Mouse (Mus musculus): ENCODE results near the gene Cntnap2. TPM values are rescaled to one million over a fixed set of nuclear protein-coding genes. Genes with fewer than 3 reads are reported as not detected.

Gene Cntnap2
- polyA plus RNA-seq (2012; rRNA removed) (2.5 TPM in 2 replicates), polyA plus RNA-seq (2014; fragmentation: Nextera tagmentation; extraction: Ambion mirVana) (1.5 and 2.1 TPM in 2 replicates)

DNA sequence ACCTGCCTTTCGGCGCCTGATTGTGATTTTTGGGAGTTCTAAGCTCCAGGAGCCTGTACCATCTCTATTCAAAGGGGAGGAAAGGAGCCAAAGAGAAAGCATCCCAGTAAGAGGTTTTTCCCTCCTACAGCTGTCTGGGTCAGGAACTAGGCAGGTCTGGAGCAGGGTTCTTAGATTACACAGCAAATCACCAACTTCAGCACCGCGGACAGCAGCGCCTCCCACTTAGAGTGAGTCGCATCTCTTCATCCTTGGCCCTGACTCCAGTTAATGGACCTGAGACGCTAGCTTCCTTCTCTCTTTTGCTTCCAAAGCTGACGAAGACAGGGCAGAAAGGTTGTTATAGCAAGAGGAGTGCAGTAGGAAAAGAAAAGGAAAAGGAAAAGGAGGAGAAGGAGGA is at the start of gene Cntnap2:
Gene Cntnap2, plus strand, starts transcription at position 267 of the 400 bp plus-strand sequence.
- H3K4me2 ChIP-seq (replicated peaks; ENCODE audit: low read depth, low read length, severe bottlenecking), result no peak within 1 kb of the TSS
- ATAC-seq (ENCODE audit: low FRiP score, low read depth), result peak; percentile 63; the same call in 1 of the 2 replicates
- H3K4me3 ChIP-seq (replicated peaks; ENCODE audit: low read length), result no peak within 1 kb of the TSS
- no peak within 1 kb of the TSS for H3K9ac ChIP-seq (ENCODE audit: low read depth, low read length, severe bottlenecking)
- 13% methylated on average over 7 of the region's 8 CpGs for WGBS
- H3K27me3 ChIP-seq (ENCODE audit: control insufficient read depth, insufficient read depth, low read length), result peaks cover 5% of the 10 kb centered on the region; the same call in 1 of the 2 replicates
- peak; percentile 85 for DNase-seq (ENCODE audit: low spot score)
- no peak for TF ChIP-seq POLR2A (IDR thresholded peaks at IDR 0.05; ENCODE audit: borderline replicate concordance, extremely low read depth, insufficient read depth, insufficient read length)
- no peaks in the 10 kb centered on the region for H3K36me3 ChIP-seq (ENCODE audit: control insufficient read depth, insufficient read depth, low read length)
- H3K27ac ChIP-seq (replicated peaks; ENCODE audit: low read depth, low read length), result no peak within 1 kb of the TSS
- H3K4me1 ChIP-seq (ENCODE audit: control insufficient read depth, insufficient read depth, low read length), result no peaks in the 10 kb centered on the region
- no peaks in the 10 kb centered on the region for H3K9me3 ChIP-seq (ENCODE audit: control insufficient read depth, low read length)

DNA sequence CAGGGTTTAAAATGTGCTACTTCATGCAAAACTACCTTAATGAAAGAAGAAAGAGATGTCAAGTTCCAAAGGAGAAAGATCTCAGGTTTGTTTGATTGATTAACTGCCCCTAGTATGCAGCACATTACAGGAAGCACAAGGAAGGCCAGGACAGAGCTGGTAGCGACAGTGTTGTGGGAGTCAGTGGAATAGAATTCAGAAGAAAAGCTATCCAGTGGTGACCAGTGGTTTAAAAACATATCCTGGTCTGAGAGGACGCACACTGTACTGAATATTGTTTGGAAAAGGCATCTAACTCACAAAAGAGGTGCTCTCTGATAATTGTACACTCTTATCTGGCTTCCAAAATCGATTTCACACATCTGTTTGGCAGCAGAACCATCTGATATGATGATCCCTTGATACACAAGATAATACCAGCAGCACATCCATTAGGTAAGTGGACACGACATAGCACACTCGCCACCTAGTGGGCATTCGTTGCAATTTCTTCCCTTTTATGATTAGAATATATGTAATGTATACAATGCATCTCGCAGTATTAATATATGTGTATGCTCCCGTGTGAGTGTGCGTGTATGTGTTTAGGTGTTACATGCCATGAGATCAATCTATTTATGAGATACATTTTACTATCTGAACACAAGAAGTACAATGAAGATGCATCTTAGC is 33.0 kb upstream of the Cntnap2 start:
- ATAC-seq (ENCODE audit: low FRiP score, low read depth) (no peak), DNase-seq (ENCODE audit: low spot score) (peak; percentile 80)
- no peak for TF ChIP-seq POLR2A (IDR thresholded peaks at IDR 0.05; ENCODE audit: borderline replicate concordance, extremely low read depth, insufficient read depth, insufficient read length)
- Histone ChIP-seq H3K36me3 (ENCODE audit: control insufficient read depth, insufficient read depth, low read length) (no peaks in the 10 kb centered on the region), H3K4me2 (replicated peaks; ENCODE audit: low read depth, low read length, severe bottlenecking) (no peak overlapping the region), H3K4me1 (ENCODE audit: control insufficient read depth, insufficient read depth, low read length) (no peaks in the 10 kb centered on the region), H3K27ac (replicated peaks; ENCODE audit: low read depth, low read length) (no peak overlapping the region), H3K9me3 (ENCODE audit: control insufficient read depth, low read length) (no peaks in the 10 kb centered on the region), H3K27me3 (ENCODE audit: control insufficient read depth, insufficient read depth, low read length) (no peaks in the 10 kb centered on the region), H3K4me3 (replicated peaks; ENCODE audit: low read length) (no peak overlapping the region), H3K9ac (ENCODE audit: low read depth, low read length, severe bottlenecking) (no peak overlapping the region)
- WGBS, result 25% methylated on average over 9 of the region's 9 CpGs

DNA sequence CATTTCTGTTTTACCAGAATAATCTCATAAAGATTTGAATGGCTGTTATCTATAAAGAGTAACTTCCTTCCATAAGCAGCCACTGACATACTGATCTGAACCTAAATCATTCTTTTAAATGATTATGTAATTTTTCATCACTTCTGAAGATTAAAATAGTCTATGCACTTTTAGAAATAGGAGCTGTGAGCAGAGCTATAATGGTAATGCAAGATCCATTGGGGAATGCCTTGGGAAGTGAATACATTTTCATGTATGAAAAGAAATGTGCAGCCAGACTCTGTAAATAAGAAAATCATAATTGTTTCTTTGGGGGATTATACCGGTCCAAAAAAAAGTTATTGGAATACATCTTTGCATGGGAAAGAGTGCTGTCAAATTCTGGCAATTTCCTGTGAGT is 19.7 kb upstream of the Cntnap2 start:
- no peaks in the 10 kb centered on the region for H3K4me1 ChIP-seq (ENCODE audit: control insufficient read depth, insufficient read depth, low read length)
- H3K27me3 ChIP-seq (ENCODE audit: control insufficient read depth, insufficient read depth, low read length), result no peaks in the 10 kb centered on the region
- DNase-seq (ENCODE audit: low spot score), result no peak
- no peak for ATAC-seq (ENCODE audit: low FRiP score, low read depth)
- no peak overlapping the region for H3K4me3 ChIP-seq (replicated peaks; ENCODE audit: low read length)
- no peaks in the 10 kb centered on the region for H3K36me3 ChIP-seq (ENCODE audit: control insufficient read depth, insufficient read depth, low read length)
- H3K9ac ChIP-seq (ENCODE audit: low read depth, low read length, severe bottlenecking), result no peak overlapping the region
- 43% methylated on average over 1 of the region's 1 CpGs for WGBS
- no peak for TF ChIP-seq POLR2A (IDR thresholded peaks at IDR 0.05; ENCODE audit: borderline replicate concordance, extremely low read depth, insufficient read depth, insufficient read length)
- H3K9me3 ChIP-seq (ENCODE audit: control insufficient read depth, low read length), result no peaks in the 10 kb centered on the region
- no peak overlapping the region for H3K4me2 ChIP-seq (replicated peaks; ENCODE audit: low read depth, low read length, severe bottlenecking)
- no peak overlapping the region for H3K27ac ChIP-seq (replicated peaks; ENCODE audit: low read depth, low read length)

DNA sequence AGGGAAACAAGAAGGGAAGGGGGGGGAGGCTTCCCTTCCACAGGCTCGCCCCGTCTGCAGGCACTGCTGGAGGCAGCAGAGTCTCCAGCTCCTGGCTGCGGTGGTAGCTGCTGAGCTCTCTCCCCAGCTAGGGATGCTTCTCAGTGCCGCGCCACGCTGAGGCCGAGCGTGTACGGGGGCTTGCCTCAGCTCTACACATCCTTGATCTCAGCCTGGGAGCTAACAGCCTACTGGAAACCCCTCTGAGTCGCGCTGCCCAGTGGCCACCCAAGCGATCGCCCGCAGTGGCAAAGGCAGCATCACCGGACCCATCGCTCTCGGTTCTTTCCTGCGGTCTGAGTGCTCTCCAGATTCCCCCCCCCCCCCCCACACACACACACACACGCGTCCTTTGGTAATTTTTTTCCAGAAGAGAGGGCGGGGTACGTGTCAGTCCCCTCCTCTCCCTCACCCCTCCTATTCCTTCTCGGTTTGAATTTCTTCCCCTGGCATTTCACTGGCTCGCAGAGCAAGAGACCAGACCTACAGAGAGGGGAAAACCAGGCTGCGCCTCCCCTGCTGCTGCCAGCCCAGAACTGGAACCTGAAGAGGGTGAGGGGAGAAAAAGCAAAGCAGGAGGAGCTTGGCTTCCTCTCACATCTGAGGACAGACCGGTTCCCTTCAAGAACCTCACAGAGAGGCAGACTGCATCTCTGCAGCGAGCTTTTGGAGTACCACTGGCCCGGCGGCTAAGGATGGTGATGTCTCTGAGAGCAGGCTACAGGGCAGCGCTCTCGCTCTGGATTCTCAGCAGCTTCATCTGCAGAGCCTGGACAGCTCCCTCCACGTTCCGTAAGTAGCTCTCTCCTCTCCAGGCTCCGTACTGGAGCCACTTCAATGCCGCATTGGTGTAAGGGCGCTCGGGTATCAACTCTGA is 657 bp downstream of the Cntnap2 start:
- no peaks in the 10 kb centered on the region for H3K4me1 ChIP-seq (ENCODE audit: control insufficient read depth, insufficient read depth, low read length)
- no peak overlapping the region for H3K27ac ChIP-seq (replicated peaks; ENCODE audit: low read depth, low read length)
- 2% methylated on average over 28 of the region's 37 CpGs for WGBS
- ATAC-seq (ENCODE audit: low FRiP score, low read depth) (no peak), DNase-seq (ENCODE audit: low spot score) (peak; percentile 26)
- no peak for TF ChIP-seq POLR2A (IDR thresholded peaks at IDR 0.05; ENCODE audit: borderline replicate concordance, extremely low read depth, insufficient read depth, insufficient read length)
- H3K9me3 ChIP-seq (ENCODE audit: control insufficient read depth, low read length), result no peaks in the 10 kb centered on the region
- no peak overlapping the region for H3K4me3 ChIP-seq (replicated peaks; ENCODE audit: low read length)
- H3K27me3 ChIP-seq (ENCODE audit: control insufficient read depth, insufficient read depth, low read length), result peaks cover 5% of the 10 kb centered on the region; the same call in 1 of the 2 replicates
- H3K9ac ChIP-seq (ENCODE audit: low read depth, low read length, severe bottlenecking), result no peak overlapping the region
- H3K4me2 ChIP-seq (replicated peaks; ENCODE audit: low read depth, low read length, severe bottlenecking), result no peak overlapping the region
- no peaks in the 10 kb centered on the region for H3K36me3 ChIP-seq (ENCODE audit: control insufficient read depth, insufficient read depth, low read length)

DNA sequence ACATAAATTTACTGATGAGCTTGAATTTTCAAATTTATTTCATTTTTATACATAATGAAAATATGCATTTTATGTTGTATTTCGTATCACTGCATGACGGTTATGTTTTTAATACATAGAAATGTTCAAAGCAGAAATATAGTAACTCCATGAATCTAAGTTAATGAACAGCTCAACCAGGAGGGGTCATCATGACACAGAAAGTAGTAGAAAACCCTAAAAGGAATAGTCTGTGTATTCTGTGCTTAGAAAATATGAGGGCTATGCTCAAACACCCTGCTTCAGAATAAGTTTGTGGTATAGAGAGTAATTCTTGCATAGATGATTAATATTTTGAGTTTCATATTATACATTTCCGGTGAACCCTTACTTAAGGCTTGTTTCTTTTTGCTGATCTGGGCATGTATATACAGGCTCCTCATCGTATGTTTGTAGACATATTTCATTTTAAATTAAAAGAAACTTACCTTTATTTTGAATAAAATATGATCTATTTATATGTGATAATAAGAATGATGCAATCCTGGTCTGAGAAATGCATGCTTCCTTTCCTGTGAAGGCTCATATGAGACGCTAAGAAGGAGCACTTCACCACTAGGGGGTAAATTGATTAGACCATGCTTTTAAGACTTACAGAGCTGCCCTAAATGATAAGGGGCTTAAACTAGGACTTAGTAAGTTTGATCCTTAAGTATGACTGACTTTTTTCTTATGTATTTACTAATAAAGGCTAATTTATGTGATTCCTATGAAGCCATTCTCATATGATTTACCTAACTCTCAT is 3.2 kb downstream of the Cntnap2 start:
- no peak for TF ChIP-seq POLR2A (IDR thresholded peaks at IDR 0.05; ENCODE audit: borderline replicate concordance, extremely low read depth, insufficient read depth, insufficient read length)
- no peak for DNase-seq (ENCODE audit: low spot score)
- H3K27me3 ChIP-seq (ENCODE audit: control insufficient read depth, insufficient read depth, low read length), result peaks cover 5% of the 10 kb centered on the region; the same call in 1 of the 2 replicates

More for the DNA sequence above, 3.2 kb downstream of the Cntnap2 start:
- Histone ChIP-seq H3K4me3 (replicated peaks; ENCODE audit: low read length) (no peak overlapping the region), H3K4me2 (replicated peaks; ENCODE audit: low read depth, low read length, severe bottlenecking) (no peak overlapping the region), H3K9ac (ENCODE audit: low read depth, low read length, severe bottlenecking) (no peak overlapping the region), H3K4me1 (ENCODE audit: control insufficient read depth, insufficient read depth, low read length) (no peaks in the 10 kb centered on the region), H3K27ac (replicated peaks; ENCODE audit: low read depth, low read length) (no peak overlapping the region), H3K9me3 (ENCODE audit: control insufficient read depth, low read length) (no peaks in the 10 kb centered on the region), H3K36me3 (ENCODE audit: control insufficient read depth, insufficient read depth, low read length) (no peaks in the 10 kb centered on the region)
- 74% methylated on average over 5 of the region's 5 CpGs for WGBS
- no peak for ATAC-seq (ENCODE audit: low FRiP score, low read depth)

Data from limb, embryonic 14.5 days (tissue).